Mouse (Mus musculus): ENCODE measurements at regions not wholly inside any gene's neighbourhood (a gene's known extent, or its start where the extent isn't known, plus 50 kb on each side); places are given as distances from the start of the nearest gene placed in this dataset.

- TF ChIP-seq POLR2A (IDR thresholded peaks at IDR 0.05; ENCODE audit: extremely low read depth, insufficient read depth, low read length) (no peak), CTCF (IDR thresholded peaks at IDR 0.05; ENCODE audit: extremely low read depth, insufficient read depth, low read length) (no peak)
- no peak overlapping the region for H3K4me3 ChIP-seq (ENCODE audit: insufficient read depth, low read length)
- no peak overlapping the region for H3K27ac ChIP-seq (ENCODE audit: insufficient read depth, low read length)
- no peaks in the 10 kb centered on the region for H3K4me1 ChIP-seq (ENCODE audit: control insufficient read depth, insufficient read depth, low read length)
Observed at GRCm38 (mm10) chr14:97560121-97560907, 609.3 kb downstream of the Dach1 start.

GRCm38 (mm10) chr14:97559559-97559958 lies 610.0 kb downstream of the Dach1 start:
- H3K4me1 ChIP-seq (ENCODE audit: control insufficient read depth, insufficient read depth, low read length), result no peaks in the 10 kb centered on the region
- TF ChIP-seq CTCF (IDR thresholded peaks at IDR 0.05; ENCODE audit: extremely low read depth, insufficient read depth, low read length) (no peak), POLR2A (IDR thresholded peaks at IDR 0.05; ENCODE audit: extremely low read depth, insufficient read depth, low read length) (no peak)
- H3K27ac ChIP-seq (ENCODE audit: insufficient read depth, low read length), result no peak overlapping the region
- H3K4me3 ChIP-seq (ENCODE audit: insufficient read depth, low read length), result no peak overlapping the region

- no peak for TF ChIP-seq POLR2A (IDR thresholded peaks at IDR 0.05; ENCODE audit: extremely low read depth, insufficient read depth, low read length)
- TF ChIP-seq CTCF (IDR thresholded peaks at IDR 0.05; ENCODE audit: extremely low read depth, insufficient read depth, low read length), result no peak
- no peak overlapping the region for H3K27ac ChIP-seq (ENCODE audit: insufficient read depth, low read length)
- no peak overlapping the region for H3K4me3 ChIP-seq (ENCODE audit: insufficient read depth, low read length)
- H3K4me1 ChIP-seq (ENCODE audit: control insufficient read depth, insufficient read depth, low read length), result no peaks in the 10 kb centered on the region
Observed at GRCm38 (mm10) chr14:97558289-97558688, 611.3 kb downstream of the Dach1 start.

GRCm38 (mm10) chr14:97557888-97558287 lies 611.7 kb downstream of the Dach1 start:
- Histone ChIP-seq H3K4me1 (ENCODE audit: control insufficient read depth, insufficient read depth, low read length) (no peaks in the 10 kb centered on the region), H3K27ac (ENCODE audit: insufficient read depth, low read length) (no peak overlapping the region), H3K4me3 (ENCODE audit: insufficient read depth, low read length) (no peak overlapping the region)
- TF ChIP-seq CTCF (IDR thresholded peaks at IDR 0.05; ENCODE audit: extremely low read depth, insufficient read depth, low read length) (no peak), POLR2A (IDR thresholded peaks at IDR 0.05; ENCODE audit: extremely low read depth, insufficient read depth, low read length) (no peak)

- Histone ChIP-seq H3K4me3 (ENCODE audit: insufficient read depth, low read length) (no peak overlapping the region), H3K27ac (ENCODE audit: insufficient read depth, low read length) (no peak overlapping the region), H3K4me1 (ENCODE audit: control insufficient read depth, insufficient read depth, low read length) (no peaks in the 10 kb centered on the region)
- TF ChIP-seq POLR2A (IDR thresholded peaks at IDR 0.05; ENCODE audit: extremely low read depth, insufficient read depth, low read length), result no peak
- TF ChIP-seq CTCF (IDR thresholded peaks at IDR 0.05; ENCODE audit: extremely low read depth, insufficient read depth, low read length), result no peak
Observed at GRCm38 (mm10) chr14:97546276-97546675, 623.3 kb downstream of the Dach1 start.

- H3K4me3 ChIP-seq (ENCODE audit: insufficient read depth, low read length), result no peak overlapping the region
- no peak overlapping the region for H3K27ac ChIP-seq (ENCODE audit: insufficient read depth, low read length)
- H3K4me1 ChIP-seq (ENCODE audit: control insufficient read depth, insufficient read depth, low read length), result no peaks in the 10 kb centered on the region
- no peak for TF ChIP-seq POLR2A (IDR thresholded peaks at IDR 0.05; ENCODE audit: extremely low read depth, insufficient read depth, low read length)
- no peak for TF ChIP-seq CTCF (IDR thresholded peaks at IDR 0.05; ENCODE audit: extremely low read depth, insufficient read depth, low read length)
Observed at GRCm38 (mm10) chr14:97544307-97544706, 625.3 kb downstream of the Dach1 start.

- no peak overlapping the region for H3K4me3 ChIP-seq (ENCODE audit: insufficient read depth, low read length)
- no peaks in the 10 kb centered on the region for H3K4me1 ChIP-seq (ENCODE audit: control insufficient read depth, insufficient read depth, low read length)
- TF ChIP-seq POLR2A (IDR thresholded peaks at IDR 0.05; ENCODE audit: extremely low read depth, insufficient read depth, low read length) (no peak), CTCF (IDR thresholded peaks at IDR 0.05; ENCODE audit: extremely low read depth, insufficient read depth, low read length) (no peak)
- H3K27ac ChIP-seq (ENCODE audit: insufficient read depth, low read length), result no peak overlapping the region
Observed at GRCm38 (mm10) chr14:97537012-97537411, 632.6 kb downstream of the Dach1 start.

GRCm38 (mm10) chr14:97511318-97511717 lies 658.2 kb downstream of the Dach1 start:
- H3K4me3 ChIP-seq (ENCODE audit: insufficient read depth, low read length), result no peak overlapping the region
- TF ChIP-seq POLR2A (IDR thresholded peaks at IDR 0.05; ENCODE audit: extremely low read depth, insufficient read depth, low read length), result no peak
- no peak for TF ChIP-seq CTCF (IDR thresholded peaks at IDR 0.05; ENCODE audit: extremely low read depth, insufficient read depth, low read length)
- no peak overlapping the region for H3K27ac ChIP-seq (ENCODE audit: insufficient read depth, low read length)
- no peaks in the 10 kb centered on the region for H3K4me1 ChIP-seq (ENCODE audit: control insufficient read depth, insufficient read depth, low read length)

GRCm38 (mm10) chr14:97489427-97490347 lies 679.9 kb downstream of the Dach1 start:
- Histone ChIP-seq H3K27ac (ENCODE audit: insufficient read depth, low read length) (no peak overlapping the region), H3K4me1 (ENCODE audit: control insufficient read depth, insufficient read depth, low read length) (no peaks in the 10 kb centered on the region), H3K4me3 (ENCODE audit: insufficient read depth, low read length) (no peak overlapping the region)
- no peak for TF ChIP-seq CTCF (IDR thresholded peaks at IDR 0.05; ENCODE audit: extremely low read depth, insufficient read depth, low read length)

Measured in cortical plate, adult 2 months (tissue).